Mouse (Mus musculus): ENCODE data around the gene Fam131b.

Fam131b gene

GRCm38 (mm10) chr6:42326509-42326908 lies 2.1 kb upstream of the Fam131b start:
- DNase-seq (ENCODE audit: low spot score): no peak

GRCm38 (mm10) chr6:42325268-42325609 lies 796 bp upstream of the Fam131b start:
- DNase-seq (ENCODE audit: low spot score): peak; percentile 83

GRCm38 (mm10) chr6:42324067-42324481 lies 369 bp downstream of the Fam131b start:
- peak; percentile 46 for DNase-seq (ENCODE audit: low spot score)

GRCm38 (mm10) chr6:42323371-42324066 lies 924 bp downstream of the Fam131b start:
- no peak for DNase-seq (ENCODE audit: low spot score)

GRCm38 (mm10) chr6:42318293-42318692 lies 6.2 kb downstream of the Fam131b start:
- DNase-seq (ENCODE audit: low spot score): no peak

- no peak for DNase-seq (ENCODE audit: low spot score)
These were observed 13.9 kb downstream of the Fam131b start for GRCm38 (mm10) chr6:42310427-42311053.

- no peak for DNase-seq (ENCODE audit: low spot score)
These were observed 14.5 kb downstream of the Fam131b start for GRCm38 (mm10) chr6:42309816-42310378.

- no peak for DNase-seq (ENCODE audit: low spot score)
These were observed 25.1 kb downstream of the Fam131b start for GRCm38 (mm10) chr6:42299362-42299761.

- DNase-seq (ENCODE audit: low spot score): no peak
These were observed 28.8 kb downstream of the Fam131b start for GRCm38 (mm10) chr6:42295549-42296094.

- DNase-seq (ENCODE audit: low spot score): no peak
These were observed 31.1 kb downstream of the Fam131b start for GRCm38 (mm10) chr6:42293327-42293726.

- no peak for DNase-seq (ENCODE audit: low spot score)
These were observed 36.9 kb downstream of the Fam131b start for GRCm38 (mm10) chr6:42287562-42287961.

GRCm38 (mm10) chr6:42286448-42286847 lies 38.0 kb downstream of the Fam131b start, which contains the start of gene Clcn1:
Clcn1 (plus strand) TSS chr6:42286685.
- no peak for DNase-seq (ENCODE audit: low spot score)

GRCm38 (mm10) chr6:42282865-42283528 lies 41.4 kb downstream of the Fam131b start:
- DNase-seq (ENCODE audit: low spot score): no peak

GRCm38 (mm10) chr6:42276151-42276550 lies 48.3 kb downstream of the Fam131b start:
- DNase-seq (ENCODE audit: low spot score): no peak

- DNase-seq (ENCODE audit: low spot score): no peak
These were observed 53.6 kb downstream of the Fam131b start for GRCm38 (mm10) chr6:42270817-42271216.

GRCm38 (mm10) chr6:42265391-42266330 lies 58.8 kb downstream of the Fam131b start:
- DNase-seq (ENCODE audit: low spot score): peak; percentile 11

All from MN1 (cell line).